Mouse (Mus musculus): Measurements from ENCODE around the gene Mxd1.

GRCm38 (mm10) chr6:86637171-86637835 lies 31.7 kb downstream of the Mxd1 start:
- no peak for TF ChIP-seq CTCF (IDR thresholded peaks at IDR 0.05; ENCODE audit: extremely low read depth, insufficient read depth, insufficient read length, insufficient replicate concordance)
- no peak for TF ChIP-seq POLR2A (IDR thresholded peaks at IDR 0.05; ENCODE audit: low read depth, low read length)

Data from spleen, adult 2 months (tissue).